Mouse (Mus musculus) liver, postnatal 0 days (tissue): ENCODE results near the gene Olfr690.
"Not testable (repeated sequence)": the region's sequence is repeated elsewhere in the genome, so short reads cannot be mapped to it uniquely, and the experiment has no call there.

Experiments
- CTCF ChIP-seq: sonication (generic); IDR thresholded peaks from 2 replicates; pipeline ENCODE4 v1.5.1; 2016; ENCODE audit warnings: antibody characterized with exemption, low read depth
- EP300 ChIP-seq: IDR thresholded peaks from 2 replicates; pipeline ENCODE4 v1.6.1; 2016; ENCODE audit warnings: antibody characterized with exemption, low read depth, mild to moderate bottlenecking

GRCm38 (mm10) chr7:105356064-105356463, 22.2 kb upstream of the Olfr690 start:
- TF ChIP-seq CTCF, EP300: not testable (repeated sequence)
